Mouse (Mus musculus): ENCODE data around the gene Kif23.

Gene Kif23

DNA sequence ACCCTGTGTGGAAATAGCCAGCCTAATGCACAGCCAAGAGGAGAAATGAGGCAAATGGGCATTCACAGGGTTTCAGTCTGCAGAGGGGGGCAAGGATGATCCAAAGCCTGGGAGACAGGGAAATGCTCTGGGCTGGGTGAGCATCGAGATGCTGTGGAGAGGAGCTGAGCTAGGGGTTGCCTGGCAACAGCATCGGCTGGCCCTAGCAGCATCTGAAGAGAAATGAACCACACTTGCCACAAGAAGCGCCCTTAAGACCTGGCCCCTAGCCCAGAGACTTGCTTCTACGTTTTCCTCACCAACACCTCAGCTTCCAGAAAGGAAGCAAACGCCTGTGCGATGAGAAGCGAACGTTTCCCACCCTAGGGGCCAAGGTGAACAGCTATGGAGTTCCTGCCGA, 44.1 kb downstream of the Kif23 start:
- peak; percentile 28 to 53 for DNase-seq

DNA sequence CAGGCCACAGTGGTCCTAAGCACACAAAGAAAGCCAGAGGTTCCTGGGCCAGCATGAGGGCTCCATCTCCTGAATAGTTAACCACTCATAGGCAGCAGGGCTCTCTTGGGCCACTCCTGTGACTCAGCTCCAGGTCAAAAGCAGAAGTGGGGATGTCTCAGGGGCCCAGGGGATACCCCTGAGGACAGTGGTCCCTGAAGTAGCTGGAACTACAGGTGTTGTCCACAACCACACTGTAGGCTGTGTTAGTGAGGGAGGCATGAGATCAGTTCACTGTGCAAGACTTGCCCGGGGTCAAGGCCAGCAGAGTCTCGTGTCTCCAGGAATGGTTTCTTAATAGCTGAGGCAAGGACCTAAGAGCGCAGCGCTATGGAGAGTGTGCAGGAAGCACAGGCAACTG, 45.0 kb downstream of the Kif23 start:
- no peak for DNase-seq

DNA sequence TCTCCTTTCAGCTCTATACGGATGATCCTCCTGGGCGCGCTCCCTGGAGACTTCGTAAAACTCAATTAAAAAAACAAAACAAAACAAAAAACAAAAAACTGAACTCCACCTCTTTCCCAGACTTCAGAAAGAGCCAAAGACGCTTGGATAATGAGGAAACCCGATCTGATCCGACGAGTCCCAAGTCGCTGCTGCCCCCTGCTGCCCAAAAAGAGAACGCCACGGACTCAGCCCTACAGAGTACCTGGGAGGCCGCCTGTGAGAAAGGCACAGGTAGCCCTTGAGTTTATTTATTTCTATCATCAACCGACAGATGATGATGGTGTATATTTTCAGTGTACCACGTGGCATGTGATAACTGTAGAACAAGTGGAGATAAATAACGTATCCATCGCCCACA, 46.8 kb downstream of the Kif23 start:
- peak; percentile 68 to 86 for DNase-seq

DNA sequence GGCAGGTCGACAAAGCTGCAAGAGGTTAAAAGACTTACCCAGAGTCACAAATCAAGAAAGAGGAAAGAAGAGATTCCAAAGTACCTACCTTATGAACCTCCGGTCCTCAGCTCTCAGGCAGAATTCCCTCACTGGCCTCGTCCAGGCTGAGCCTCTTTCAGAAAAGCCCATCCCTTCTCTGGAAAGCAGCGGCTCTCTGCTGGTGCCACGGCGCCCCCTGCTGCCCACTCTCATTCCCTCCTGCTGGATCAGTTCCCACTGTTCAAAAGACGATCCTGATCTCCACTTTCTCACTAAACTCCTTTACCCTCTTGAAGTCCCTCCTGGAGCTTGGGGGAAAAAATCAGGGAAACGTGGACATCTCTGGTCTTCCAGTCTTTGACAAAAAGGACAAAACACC, 48.2 kb downstream of the Kif23 start:
- peak; percentile 78 to 85 for DNase-seq

DNA sequence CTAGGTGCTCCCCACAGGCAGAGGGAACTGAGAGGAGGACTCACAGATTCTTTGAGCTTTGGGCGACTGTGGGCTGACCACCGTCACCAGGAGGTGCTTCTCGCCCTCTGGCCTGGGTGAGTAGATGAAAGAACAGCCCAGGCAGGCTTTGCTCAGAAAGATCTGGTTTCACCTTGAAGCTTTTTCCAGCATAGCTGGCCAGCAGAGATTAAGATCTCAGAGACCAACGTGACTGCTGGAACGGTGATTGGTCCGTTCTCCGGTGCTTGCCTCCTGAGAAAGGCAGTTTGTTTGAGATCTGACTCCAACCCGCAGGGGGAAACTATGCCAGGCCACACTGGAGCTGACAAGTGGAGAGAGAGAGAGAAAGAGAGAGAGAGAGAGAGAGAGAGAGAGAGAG, 51.6 kb downstream of the Kif23 start:
- peak in 1 of 2 experiments; percentile 38 for DNase-seq

DNA sequence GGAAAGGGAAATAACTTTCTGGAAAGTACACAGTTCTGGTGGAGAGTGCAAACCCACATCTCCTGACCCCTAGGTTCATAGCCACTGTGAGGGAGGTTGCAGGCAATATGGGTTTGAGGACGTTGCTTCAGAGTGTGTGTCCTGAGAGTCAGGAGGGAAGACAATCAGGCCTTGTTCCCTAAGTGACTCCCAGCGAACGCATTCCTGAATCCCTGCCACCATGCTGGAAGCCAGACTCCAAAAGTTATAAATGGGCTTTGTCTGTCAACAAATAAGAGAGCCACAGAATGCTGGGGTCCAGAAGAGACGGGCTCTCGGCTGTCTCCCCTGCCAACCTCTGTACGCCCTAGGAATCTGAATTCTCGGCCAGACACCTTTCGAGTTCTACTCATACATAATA, 56.7 kb downstream of the Kif23 start:
- DNase-seq = no peak

DNA sequence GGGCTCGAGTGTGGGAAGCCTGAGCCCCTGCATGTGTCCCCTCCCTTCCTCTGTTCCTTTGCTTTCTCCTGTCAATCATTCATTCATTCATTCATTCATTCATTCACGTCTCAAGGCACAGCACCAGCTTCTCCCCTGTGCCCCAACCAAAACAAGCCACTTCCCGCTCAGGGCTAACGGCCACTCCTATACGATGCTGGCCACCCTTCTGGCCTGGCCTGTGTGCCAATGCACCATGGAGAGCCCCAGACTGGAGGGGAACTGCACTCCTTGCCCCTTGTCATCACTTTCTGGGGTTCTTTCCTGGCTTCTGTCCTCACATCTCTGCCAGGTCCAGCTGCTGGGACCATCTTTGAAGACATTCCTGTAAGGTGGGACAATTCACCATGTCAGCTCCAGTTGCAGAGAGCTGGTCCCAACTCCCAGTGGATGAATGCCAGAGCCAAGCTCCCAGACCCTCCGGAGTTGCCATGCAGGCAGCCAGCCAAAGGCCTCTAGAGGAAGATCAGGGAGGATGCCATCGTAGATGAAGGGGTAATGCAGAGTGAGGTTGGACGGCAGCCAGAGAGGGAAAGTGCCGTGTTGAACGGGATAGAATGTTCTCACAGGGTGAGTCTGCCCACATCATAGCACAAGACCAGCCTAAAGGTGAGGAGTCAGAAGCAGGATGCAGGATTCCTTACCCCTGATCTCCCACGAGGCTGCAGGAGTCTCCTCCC, 58.8 kb downstream of the Kif23 start:
- DNase-seq = no peak

DNA sequence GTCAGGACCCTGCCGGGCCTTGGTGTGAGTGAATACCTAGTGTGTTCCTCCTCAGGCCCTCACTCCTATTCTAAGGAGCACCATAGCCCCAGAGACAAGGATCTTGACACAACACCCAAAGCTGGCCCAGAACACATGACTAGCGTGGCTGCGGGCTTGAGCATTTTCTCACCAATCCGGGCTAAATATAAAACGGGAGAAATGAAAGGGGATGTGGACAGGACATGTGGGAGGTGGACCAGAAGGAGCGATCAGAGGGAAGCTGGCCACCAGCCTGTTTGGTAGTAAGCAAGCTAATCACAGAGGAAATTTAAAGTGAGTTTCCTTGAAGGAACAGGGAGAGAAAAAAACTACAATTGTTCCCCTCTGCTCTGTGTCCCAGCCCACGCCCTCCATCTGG, 60.6 kb downstream of the Kif23 start:
- DNase-seq = no peak

DNA sequence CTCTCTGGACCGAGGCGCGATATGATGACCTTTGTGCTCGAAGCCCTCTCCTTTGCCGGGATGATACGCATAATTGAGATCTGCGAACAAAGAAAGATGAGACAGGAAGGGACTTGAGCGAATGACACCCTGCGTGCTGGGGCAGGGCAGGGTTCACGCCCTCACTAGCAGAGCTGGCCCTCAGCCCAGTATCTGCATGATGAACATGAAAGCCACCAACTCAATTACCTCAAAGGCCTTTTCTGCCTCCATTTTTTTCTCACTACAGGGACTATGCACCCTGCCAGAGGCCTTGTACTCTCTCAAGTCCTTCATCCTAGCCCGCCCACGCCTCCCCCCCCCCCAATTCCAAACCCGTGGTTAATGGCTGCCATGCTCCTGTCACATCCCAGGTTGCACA, 61.6 kb downstream of the Kif23 start:
- no peak for DNase-seq

DNA sequence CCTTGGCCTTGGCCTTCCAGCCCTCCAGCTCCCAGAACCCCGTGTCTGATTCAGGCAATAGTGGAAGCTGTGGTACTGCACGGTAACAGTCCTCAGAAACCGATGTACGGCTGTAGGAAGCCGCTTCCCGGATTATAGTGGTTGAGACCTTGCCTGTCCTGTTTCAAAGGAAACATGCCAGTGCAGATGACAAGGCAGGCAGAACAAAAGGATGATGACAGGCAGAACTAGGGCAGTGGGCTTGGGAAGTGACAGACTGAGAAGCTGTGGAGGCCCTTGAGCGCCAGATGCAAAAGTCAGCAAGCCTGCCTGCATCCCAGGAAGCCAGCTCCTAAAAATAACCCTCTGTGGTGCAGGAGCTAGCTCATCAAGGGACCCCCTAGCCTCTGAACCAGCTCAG, 62.2 kb downstream of the Kif23 start:
- DNase-seq = no peak

DNA sequence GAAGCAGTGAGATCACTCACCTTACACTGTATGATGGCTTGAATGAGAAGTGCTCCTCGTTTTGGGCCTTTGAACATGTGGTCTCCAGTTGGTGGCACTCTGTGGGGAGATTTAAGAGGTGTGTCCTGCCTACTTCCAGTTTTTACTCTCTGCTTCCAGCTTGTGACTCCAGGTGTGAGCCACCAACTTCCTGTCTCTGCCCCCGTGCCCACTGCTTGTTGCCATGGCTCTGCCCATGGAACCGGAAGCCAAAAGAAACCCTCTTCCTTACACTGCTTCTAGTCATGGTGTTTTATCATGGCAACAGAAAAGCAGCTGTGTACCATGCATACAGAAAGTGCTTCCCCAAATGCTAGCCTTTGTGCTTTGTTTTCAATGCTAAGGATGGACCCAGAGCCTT, 64.4 kb downstream of the Kif23 start:
- no peak for DNase-seq

DNA sequence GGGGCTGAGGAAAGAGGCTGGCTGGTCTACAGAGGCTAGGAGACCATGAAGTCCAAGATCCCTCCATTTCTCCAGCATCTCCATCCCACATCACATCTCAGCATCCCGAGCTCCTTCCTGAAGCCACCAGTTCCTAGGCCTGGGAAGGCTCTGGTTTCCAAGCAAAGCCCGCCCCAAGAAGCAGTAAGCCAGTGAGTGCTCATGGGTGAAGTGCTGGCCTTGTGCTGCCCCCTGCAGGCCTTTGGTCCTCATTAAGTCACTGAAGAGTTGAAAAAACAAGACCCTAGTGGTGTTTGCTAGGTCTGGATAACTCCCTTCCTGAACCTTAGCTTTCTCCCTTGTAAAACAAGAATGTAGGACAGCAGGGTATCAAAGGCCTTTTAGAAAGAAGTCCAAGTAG, 67.7 kb downstream of the Kif23 start:
- peak; percentile 67 to 79 for DNase-seq

DNA sequence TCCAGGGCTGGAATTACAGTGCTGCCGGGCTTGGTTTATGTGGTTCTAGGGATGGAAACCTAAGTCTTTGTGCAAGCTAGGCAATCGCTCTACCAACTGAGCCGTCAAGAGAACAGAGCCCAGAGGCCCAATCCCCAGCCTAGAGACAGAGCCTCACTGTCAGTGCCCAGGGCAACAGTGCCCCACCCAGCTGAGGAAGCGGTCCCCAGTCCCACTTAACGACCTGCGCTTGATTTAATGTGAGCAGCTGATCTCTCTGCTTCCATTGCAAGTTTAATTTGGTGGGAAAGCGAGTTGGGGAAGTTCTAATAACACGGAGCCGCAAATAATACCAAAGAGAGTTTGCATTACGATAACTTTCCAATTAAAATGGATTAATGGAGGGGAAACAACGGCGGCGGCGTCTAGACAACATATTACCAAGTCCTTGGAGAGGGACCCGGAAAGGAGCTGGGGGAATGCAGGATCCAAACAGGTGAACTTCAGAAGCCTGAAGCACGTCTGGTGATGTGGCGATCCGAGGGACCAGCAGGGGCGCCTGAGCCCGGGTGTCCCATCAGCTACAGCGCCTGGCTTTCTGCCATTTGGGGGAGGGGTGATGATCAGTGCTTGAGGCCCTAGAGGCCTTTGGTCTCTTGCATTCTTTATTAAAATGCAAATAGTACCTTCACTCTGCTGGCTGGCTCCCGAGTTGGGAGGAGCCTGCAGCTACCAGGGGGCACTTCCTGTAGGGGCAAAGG, 69.0 kb downstream of the Kif23 start:
- DNase-seq = peak in 1 of 2 experiments; percentile 28

DNA sequence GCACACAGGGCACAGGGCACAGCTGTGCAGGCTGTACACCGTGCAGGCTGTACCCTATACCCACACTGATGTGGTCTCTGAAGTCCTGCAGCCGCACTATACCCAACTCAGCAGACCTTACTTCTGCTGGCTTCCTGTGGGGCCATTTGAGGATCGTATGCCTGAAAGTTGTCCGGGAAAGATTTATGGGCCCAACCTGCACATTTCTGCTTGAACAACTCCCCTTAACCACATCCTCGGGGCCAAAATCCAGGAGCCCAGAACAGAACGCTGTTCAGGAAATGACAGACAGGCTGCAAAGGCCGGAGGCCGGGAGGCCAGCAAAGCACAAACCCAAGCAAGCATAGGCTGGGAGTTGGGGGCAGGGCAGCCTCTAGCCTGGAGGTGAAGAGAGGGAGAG, 73.2 kb downstream of the Kif23 start:
- no peak for DNase-seq

DNA sequence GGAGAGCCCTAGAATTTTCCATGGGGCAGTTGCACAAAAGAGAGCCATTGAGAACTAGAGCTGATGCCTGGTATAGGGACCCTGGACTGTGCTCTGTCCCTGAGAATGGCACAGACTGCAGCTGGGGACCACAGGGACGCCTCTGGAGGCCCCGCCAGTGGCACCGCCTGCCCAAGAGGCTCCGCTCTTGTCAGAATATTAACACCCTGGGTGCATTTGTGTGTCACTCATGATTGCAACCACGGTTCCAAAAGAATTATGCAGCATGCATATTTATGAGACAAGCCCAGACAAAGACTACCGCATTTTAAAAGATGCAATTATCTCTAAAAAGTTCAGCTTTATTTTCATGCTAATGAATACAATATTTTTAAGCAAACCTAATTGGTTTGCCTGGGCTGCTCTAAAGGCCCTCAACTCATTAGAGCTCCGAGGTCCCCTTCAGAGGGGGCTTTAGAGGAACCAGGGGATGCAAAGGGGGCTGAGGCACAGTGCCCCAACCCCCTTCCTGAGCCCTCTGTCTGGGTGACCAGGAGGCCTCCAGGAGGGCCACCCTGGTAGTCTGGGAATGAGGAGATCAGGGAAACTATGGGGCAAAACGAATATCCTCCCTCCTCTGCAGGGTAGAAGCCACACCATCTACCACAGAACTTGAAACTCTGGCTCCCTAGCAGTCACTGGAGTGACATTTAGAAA, 74.2 kb downstream of the Kif23 start:
- DNase-seq = no peak

DNA sequence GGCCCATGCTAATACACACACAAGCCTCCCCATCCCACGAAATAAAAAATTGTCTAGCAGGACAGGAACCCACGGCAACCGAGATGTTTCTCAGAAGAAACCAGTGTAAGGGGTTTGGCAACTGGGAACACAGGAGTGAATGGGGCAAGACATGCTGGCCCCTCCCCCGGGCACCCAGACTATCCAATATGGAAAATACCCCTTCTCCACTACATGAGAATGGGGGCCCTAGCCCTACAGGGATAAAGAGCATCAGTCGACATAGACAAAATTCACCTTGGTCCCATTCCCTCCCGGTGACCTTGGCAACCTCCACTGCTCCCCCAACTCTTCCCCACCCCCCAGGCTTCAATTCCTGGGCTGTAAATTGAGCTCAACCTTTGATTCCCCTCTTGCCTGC, 74.7 kb downstream of the Kif23 start:
- DNase-seq = no peak

DNA sequence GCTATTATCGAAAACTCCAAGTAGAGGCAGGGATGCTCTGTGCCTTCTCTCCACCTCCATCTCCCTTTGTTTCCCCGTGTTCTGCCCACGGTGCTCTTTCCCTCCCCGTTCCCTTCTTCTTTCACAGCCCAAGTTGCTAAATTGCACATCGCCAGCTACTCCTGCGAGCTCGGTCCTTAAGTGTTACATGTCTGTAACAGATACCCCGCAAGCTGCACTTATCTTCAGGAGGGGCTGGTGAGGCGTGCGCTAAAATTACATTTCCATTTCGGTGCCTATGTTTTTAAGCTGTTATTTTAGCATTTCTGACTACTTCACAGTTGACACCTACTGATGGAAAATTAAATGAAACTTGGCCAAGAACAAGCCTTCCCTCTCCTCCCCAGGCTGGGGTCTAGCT, 78.9 kb downstream of the Kif23 start:
- DNase-seq = no peak
